Mouse (Mus musculus) CH12F3 (cell line): ENCODE results near the gene Nme7.

Experiments used
- in situ Hi-C: fragments of 300-500 bp; cut with MboI; formaldehyde crosslinking; loops from 2 replicates; pipeline ENCODE4 v1.14.3; 2020; ENCODE audit warnings: low sequenced_read_pairs

The Nme7 gene

GRCm38 (mm10) chr1:164456065-164456464 is 152.1 kb downstream of the Nme7 start:
- in situ Hi-C loops: no loop called here

- in situ Hi-C loops: no loop called here
These were observed 152.8 kb downstream of the Nme7 start for GRCm38 (mm10) chr1:164456731-164457130.

- in situ Hi-C loops: no loop called here
These were observed 153.8 kb downstream of the Nme7 start for GRCm38 (mm10) chr1:164457531-164458244.

DNA sequence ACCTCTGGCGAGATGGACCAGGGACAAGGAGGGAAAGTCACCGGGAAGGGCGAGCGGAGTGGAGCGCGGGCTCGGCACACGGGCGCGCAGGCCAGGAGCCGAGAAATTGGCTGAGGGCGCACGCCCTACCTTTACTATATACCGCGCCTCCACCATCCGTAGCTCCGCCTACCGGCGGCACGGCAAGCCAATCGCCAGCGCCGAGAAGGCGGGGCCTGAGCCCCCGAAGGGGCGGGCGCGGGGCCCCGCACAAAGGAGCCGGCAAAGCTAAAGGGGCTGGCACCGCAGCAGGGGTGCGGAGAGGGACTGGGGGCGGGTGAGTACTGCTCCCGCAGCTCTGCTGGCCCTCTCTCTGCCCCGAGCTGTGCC is 154.3 kb downstream of the Nme7 start, which contains the start of gene Atp1b1:
Gene Atp1b1, minus strand, starts transcription at position 111 of the 369 bp plus-strand sequence.
- in situ Hi-C loops: no loop called here

GRCm38 (mm10) chr1:164458621-164459051 is 154.7 kb downstream of the Nme7 start:
- in situ Hi-C loops: no loop called here

GRCm38 (mm10) chr1:164459127-164459905 is 155.4 kb downstream of the Nme7 start:
- in situ Hi-C loops: no loop called here

DNA sequence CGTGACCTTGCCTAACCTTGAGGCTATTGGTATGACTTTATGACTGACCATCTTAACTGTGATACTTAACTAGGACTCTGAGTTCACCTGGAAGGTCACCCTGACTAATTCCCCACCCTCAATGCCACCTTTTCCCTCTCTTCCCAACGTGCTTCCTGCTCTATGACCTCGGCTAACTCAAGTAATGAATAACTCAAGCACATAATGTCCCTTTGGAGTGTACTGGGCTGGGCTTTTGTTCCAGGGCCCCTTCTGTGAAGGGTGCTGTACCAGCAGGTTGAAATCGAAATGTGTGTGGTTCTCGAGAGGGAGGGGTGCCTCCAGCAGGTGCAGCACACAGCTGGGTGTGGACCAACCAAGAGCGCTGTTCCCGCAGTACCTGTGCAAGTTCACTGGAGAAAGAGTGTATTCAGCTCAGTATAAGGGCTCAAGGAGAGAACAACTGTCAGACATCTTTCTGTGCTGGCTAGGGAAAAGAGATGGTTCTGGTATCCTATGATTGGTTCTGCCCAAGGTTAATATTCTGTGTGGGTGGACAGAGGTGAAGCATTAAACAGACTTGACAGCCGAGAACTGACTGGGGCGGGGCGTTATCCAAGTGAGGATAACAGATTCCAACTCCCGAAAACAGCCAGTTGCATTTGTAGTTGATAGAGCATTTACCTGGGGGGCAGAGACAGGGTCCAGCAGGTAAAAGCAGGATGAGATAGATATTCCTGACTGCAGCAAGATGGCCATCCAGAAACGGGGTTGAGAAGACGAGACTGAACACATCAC is 157.2 kb downstream of the Nme7 start:
- in situ Hi-C loops: no loop called here

GRCm38 (mm10) chr1:164461726-164462125 is 157.8 kb downstream of the Nme7 start:
- in situ Hi-C loops: no loop called here

GRCm38 (mm10) chr1:164467406-164467805 is 163.5 kb downstream of the Nme7 start:
- in situ Hi-C loops: no loop called here

DNA sequence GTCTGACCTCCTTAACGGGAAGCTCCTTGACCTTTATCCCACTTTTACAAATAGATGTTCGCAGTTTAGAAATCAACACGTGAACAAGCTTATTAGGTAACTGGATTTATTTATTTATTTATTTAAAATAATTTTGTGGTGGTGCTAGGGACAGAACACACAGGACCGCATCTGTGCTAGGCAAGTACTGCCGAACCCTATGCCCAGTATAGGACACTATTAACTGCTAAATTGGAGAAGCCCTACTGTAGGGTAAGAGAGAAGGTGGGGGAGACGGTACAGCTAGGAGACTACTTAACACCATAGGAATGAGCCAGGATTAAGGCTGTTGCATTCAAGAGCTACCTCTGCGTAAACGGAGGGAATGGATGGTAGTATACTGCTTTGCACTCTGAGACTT is 164.4 kb downstream of the Nme7 start:
- in situ Hi-C loops: no loop called here

GRCm38 (mm10) chr1:164470985-164471384 is 167.1 kb downstream of the Nme7 start:
- in situ Hi-C loops: no loop called here

- in situ Hi-C loops: no loop called here
These were observed 167.7 kb downstream of the Nme7 start for GRCm38 (mm10) chr1:164471632-164472031.

- in situ Hi-C loops: no loop called here
These were observed 169.5 kb downstream of the Nme7 start for GRCm38 (mm10) chr1:164473398-164473797.

- in situ Hi-C loops: no loop called here
These were observed 170.4 kb downstream of the Nme7 start for GRCm38 (mm10) chr1:164474310-164474709.

DNA sequence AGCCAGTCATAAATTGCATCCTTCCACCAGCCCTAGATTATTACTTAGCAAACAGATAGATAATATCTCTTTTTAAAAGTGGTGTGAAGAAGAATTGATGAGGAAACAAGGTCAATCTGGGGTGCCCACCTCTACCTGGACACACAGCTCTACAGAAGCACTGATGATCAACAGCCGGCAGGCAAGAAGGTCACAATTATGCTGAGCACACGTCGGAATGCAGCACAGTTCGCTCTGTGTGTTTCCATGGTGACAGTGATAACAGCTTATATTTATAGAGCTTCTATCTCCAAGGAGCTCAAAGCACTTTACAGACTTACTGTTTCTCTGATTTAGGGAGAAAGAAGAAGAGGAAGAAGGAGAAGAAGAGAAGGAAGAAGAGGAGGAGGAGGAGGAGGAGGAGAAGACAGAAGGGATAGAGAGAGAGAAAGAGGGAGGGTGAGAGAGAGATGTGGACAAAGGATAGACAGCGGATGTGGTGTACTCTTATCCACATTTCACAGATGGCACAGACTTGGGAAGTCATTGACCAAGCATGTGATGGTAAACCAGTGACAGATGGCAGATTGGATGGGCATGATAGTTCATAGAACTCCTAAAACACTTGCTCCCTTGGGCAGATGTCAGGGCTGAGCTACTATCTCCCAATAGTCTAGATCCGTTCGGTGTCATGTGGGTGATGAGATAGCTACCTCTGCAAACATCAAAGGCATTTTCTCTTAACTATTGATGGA is 171.0 kb downstream of the Nme7 start:
- in situ Hi-C loops: no loop called here

GRCm38 (mm10) chr1:164475895-164476294 is 172.0 kb downstream of the Nme7 start:
- in situ Hi-C loops: no loop called here

DNA sequence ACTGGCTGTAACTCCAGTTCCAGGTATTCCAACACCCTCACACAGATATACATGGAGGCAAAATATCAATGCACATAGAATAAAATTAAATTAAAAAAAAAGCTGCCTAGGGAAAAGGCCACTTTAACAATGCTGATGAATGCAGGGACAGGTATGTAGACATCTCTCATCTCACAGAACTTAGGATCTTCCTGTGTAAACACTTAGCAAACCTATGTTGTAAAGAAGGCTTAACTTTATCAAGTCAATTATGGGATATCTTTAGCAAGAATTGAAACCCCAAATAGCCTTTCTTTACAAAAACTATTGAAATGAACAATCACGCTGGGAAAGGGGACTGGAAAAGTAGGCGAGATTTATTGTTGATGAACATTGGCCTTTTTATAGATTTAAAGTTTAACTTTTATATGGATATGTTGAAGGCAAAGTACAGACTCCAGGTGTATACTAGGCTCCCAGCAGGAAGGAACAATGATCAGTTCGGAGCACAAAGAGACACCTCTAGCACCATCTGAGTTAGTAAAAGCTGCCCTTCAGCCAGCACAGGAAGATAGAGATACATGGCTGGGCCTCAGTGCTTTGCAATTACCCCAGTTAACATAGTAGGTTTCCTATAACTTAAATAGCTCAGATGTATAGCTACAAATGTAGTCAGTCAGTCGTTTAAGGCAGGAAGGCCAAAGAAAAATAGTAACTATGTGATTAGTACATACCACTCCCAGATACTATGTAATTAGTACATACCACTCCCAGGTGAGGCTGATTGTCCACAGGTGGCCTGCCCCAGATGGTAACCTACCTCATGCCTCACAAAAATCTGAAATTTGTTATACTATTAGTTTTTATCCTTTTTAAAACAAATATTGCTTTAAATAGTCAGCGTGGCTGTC is 177.1 kb downstream of the Nme7 start:
- in situ Hi-C loops: no loop called here

- in situ Hi-C loops: no loop called here
These were observed 177.9 kb downstream of the Nme7 start for GRCm38 (mm10) chr1:164481645-164482354.

DNA sequence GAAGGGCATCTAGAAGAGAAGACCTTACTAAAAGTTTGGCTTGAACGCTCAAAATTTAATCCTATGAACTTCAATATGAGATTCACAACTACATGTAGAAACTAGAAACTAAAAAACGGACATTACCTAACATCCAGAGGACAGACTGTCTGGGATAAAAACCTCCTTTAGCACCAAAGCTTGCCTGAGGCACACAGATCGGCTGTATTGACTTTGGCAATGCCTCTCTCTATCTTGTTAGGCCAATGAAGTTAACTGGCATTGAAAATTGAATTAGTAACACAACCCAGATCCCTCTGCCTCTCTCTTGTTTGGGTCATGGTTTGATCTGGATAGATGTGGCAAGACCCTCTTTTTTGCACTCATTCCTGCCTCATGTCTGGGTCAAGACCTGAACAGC is 178.9 kb downstream of the Nme7 start:
- in situ Hi-C loops: no loop called here
